Mouse (Mus musculus) heart, postnatal 0 days (tissue): ENCODE results near the gene Nqo1.

ENCODE experiments used
- CTCF ChIP-seq: IDR thresholded peaks from 2 replicates; pipeline ENCODE4 v1.5.1; 2016; ENCODE audit warnings: antibody characterized with exemption, control low read depth, low read depth
- EP300 ChIP-seq: IDR thresholded peaks from 2 replicates; pipeline ENCODE4 v1.6.1; 2016; ENCODE audit warnings: antibody characterized with exemption, low read depth

- TF ChIP-seq CTCF = no peak
- TF ChIP-seq EP300 = no peak
Measured at GRCm38 (mm10) chr8:107384651-107385050, 18.4 kb downstream of the Nqo1 start.
